Mouse (Mus musculus): ENCODE data around the gene Shc3. TPM values are rescaled to one million over a fixed set of nuclear protein-coding genes. Genes with fewer than 3 reads are reported as not detected.

Gene Shc3
- total and polyA plus RNA-seq, 3 experiments, result 0.80 to 2.1 (median 0.91) TPM

GRCm38 (mm10) chr13:51602764-51603163 is 33.5 kb upstream of the Shc3 start:
- intact Hi-C loops (cut with DNase I), result no loop called here
- H3K4me3 ChIP-seq, result no peak overlapping the region
- no peak for TF ChIP-seq EP300 (IDR thresholded peaks at IDR 0.05; ENCODE audit: insufficient read depth, low read depth, low read length)
- TF ChIP-seq CTCF (IDR thresholded peaks at IDR 0.05), result no peak
- TF ChIP-seq POLR2A (IDR thresholded peaks at IDR 0.05; ENCODE audit: insufficient read depth, low read depth, low read length), result no peak

GRCm38 (mm10) chr13:51600169-51600568 is 30.9 kb upstream of the Shc3 start:
- DNase-seq, result no peak
- Histone ChIP-seq H3K27ac (no peak overlapping the region), H3K4me3 (no peak overlapping the region), H3K9ac (ENCODE audit: low read depth, low read length) (no peak overlapping the region), H3K27me3 (ENCODE audit: control insufficient read depth, insufficient read depth, low read length) (no peaks in the 10 kb centered on the region), H3K4me1 (ENCODE audit: control insufficient read depth, insufficient read depth, low read length) (no peaks in the 10 kb centered on the region), H3K79me2 (replicated peaks; ENCODE audit: control insufficient read depth, insufficient read depth, low read length) (no peaks in the 10 kb centered on the region), H3K36me3 (ENCODE audit: control insufficient read depth, insufficient read depth, low read length) (no peaks in the 10 kb centered on the region)
- 84% methylated on average over 8 of the region's 8 CpGs for WGBS
- intact Hi-C loops (cut with DNase I), result no loop called here
- TF ChIP-seq EP300 (IDR thresholded peaks at IDR 0.05; ENCODE audit: insufficient read depth, low read depth, low read length), result no peak
- no peak for TF ChIP-seq CTCF (IDR thresholded peaks at IDR 0.05)
- no peak for TF ChIP-seq POLR2A (IDR thresholded peaks at IDR 0.05; ENCODE audit: insufficient read depth, low read depth, low read length)

More at GRCm38 (mm10) chr13:51602764-51603163, 33.5 kb upstream of the Shc3 start:
- no peaks in the 10 kb centered on the region for H3K27me3 ChIP-seq (ENCODE audit: control insufficient read depth, insufficient read depth, low read length)
- WGBS, result 67% methylated on average over 8 of the region's 8 CpGs
- no peaks in the 10 kb centered on the region for H3K36me3 ChIP-seq (ENCODE audit: control insufficient read depth, insufficient read depth, low read length)
- H3K27ac ChIP-seq, result no peak overlapping the region
- DNase-seq, result no peak
- H3K4me1 ChIP-seq (ENCODE audit: control insufficient read depth, insufficient read depth, low read length), result no peaks in the 10 kb centered on the region
- no peak overlapping the region for H3K9ac ChIP-seq (ENCODE audit: low read depth, low read length)
- no peaks in the 10 kb centered on the region for H3K79me2 ChIP-seq (replicated peaks; ENCODE audit: control insufficient read depth, insufficient read depth, low read length)

DNA sequence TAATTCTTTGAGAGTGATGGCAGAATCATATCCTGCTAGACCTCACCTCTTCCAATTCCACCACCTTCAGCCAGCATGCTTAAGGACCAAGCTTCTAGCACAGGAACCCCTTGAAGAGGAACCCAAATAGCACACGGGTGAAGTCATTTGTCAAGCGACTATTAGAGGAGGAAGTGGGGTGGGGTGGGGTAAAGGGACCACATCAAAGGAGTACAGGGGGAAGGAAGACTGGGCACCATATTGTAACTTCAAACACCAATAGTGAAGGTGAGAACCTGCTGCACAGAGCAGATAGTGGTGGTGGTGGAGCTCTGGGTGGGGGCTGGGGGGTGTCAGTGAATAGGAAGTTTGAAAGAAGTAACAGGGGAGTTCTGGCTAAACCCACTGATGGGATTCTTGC is 28.8 kb upstream of the Shc3 start:
- WGBS, result 54% methylated on average over 2 of the region's 2 CpGs
- Histone ChIP-seq H3K4me1 (ENCODE audit: control insufficient read depth, insufficient read depth, low read length) (no peaks in the 10 kb centered on the region), H3K9ac (ENCODE audit: low read depth, low read length) (no peak overlapping the region), H3K4me3 (no peak overlapping the region), H3K79me2 (replicated peaks; ENCODE audit: control insufficient read depth, insufficient read depth, low read length) (no peaks in the 10 kb centered on the region), H3K27me3 (ENCODE audit: control insufficient read depth, insufficient read depth, low read length) (no peaks in the 10 kb centered on the region; the same call in 1 of the 2 replicates), H3K36me3 (ENCODE audit: control insufficient read depth, insufficient read depth, low read length) (no peaks in the 10 kb centered on the region), H3K27ac (no peak overlapping the region)
- no peak for TF ChIP-seq CTCF (IDR thresholded peaks at IDR 0.05)
- no peak for TF ChIP-seq POLR2A (IDR thresholded peaks at IDR 0.05; ENCODE audit: insufficient read depth, low read depth, low read length)
- TF ChIP-seq EP300 (IDR thresholded peaks at IDR 0.05; ENCODE audit: insufficient read depth, low read depth, low read length), result no peak
- intact Hi-C loops (cut with DNase I), result loop anchor here (1.0 kb wide), 1 partner anchor 23 kb away; no protein-coding TSS in a partner anchor
- DNase-seq, result no peak

DNA sequence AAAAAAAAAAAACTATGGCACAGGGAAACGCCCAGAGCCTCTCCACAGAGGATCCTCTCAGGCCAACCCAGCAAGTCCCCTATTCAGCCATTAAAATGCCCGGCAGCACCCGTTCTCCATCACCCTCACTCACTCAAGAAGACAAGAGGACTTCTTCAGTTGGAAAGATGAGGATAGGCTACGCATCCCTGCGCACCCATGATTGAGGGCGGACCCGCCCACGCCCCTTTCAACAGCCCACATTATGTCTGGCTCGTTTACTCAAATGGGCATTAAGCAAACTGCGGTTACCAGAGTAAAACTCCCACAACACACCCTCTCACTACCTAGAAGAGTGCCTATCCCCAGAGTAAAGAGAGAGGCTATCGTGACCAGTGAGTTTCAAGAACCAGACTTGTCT is 26.2 kb upstream of the Shc3 start:
- no peak for TF ChIP-seq EP300 (IDR thresholded peaks at IDR 0.05; ENCODE audit: insufficient read depth, low read depth, low read length)
- no peak for TF ChIP-seq POLR2A (IDR thresholded peaks at IDR 0.05; ENCODE audit: insufficient read depth, low read depth, low read length)
- no peak for TF ChIP-seq CTCF (IDR thresholded peaks at IDR 0.05)
- H3K79me2 ChIP-seq (replicated peaks; ENCODE audit: control insufficient read depth, insufficient read depth, low read length), result no peaks in the 10 kb centered on the region
- no peak overlapping the region for H3K4me3 ChIP-seq
- WGBS, result 53% methylated on average over 11 of the region's 11 CpGs
- DNase-seq, result no peak
- no peaks in the 10 kb centered on the region for H3K4me1 ChIP-seq (ENCODE audit: control insufficient read depth, insufficient read depth, low read length)
- no peaks in the 10 kb centered on the region; the same call in 1 of the 2 replicates for H3K27me3 ChIP-seq (ENCODE audit: control insufficient read depth, insufficient read depth, low read length)
- no peaks in the 10 kb centered on the region for H3K36me3 ChIP-seq (ENCODE audit: control insufficient read depth, insufficient read depth, low read length)
- H3K9ac ChIP-seq (ENCODE audit: low read depth, low read length), result no peak overlapping the region
- intact Hi-C loops (cut with DNase I), result no loop called here
- H3K27ac ChIP-seq, result no peak overlapping the region

GRCm38 (mm10) chr13:51594656-51595311 is 25.6 kb upstream of the Shc3 start:
- TF ChIP-seq EP300 (IDR thresholded peaks at IDR 0.05; ENCODE audit: insufficient read depth, low read depth, low read length) (no peak), POLR2A (IDR thresholded peaks at IDR 0.05; ENCODE audit: insufficient read depth, low read depth, low read length) (no peak)
- peak in 1 of 2 experiments; percentile 4 for DNase-seq
- 2% methylated on average over 36 of the region's 36 CpGs for WGBS
- intact Hi-C loops (cut with DNase I), result no loop called here
- peak overlapping the region; percentile 28; the same call in 1 of the 2 replicates for H3K9ac ChIP-seq (ENCODE audit: low read depth, low read length)
- H3K4me1 ChIP-seq (ENCODE audit: control insufficient read depth, insufficient read depth, low read length), result no peaks in the 10 kb centered on the region
- H3K4me3 ChIP-seq, result peak overlapping the region; percentile 26; the same call in 1 of the 2 replicates
- no peaks in the 10 kb centered on the region; the same call in 1 of the 2 replicates for H3K27me3 ChIP-seq (ENCODE audit: control insufficient read depth, insufficient read depth, low read length)
- no peak overlapping the region for H3K27ac ChIP-seq
- no peaks in the 10 kb centered on the region for H3K79me2 ChIP-seq (replicated peaks; ENCODE audit: control insufficient read depth, insufficient read depth, low read length)
- no peaks in the 10 kb centered on the region for H3K36me3 ChIP-seq (ENCODE audit: control insufficient read depth, insufficient read depth, low read length)

GRCm38 (mm10) chr13:51588005-51588404 is 18.8 kb upstream of the Shc3 start:
- intact Hi-C loops (cut with DNase I), result no loop called here
- WGBS, result 27% methylated on average over 4 of the region's 4 CpGs

More at GRCm38 (mm10) chr13:51588005-51588404, 18.8 kb upstream of the Shc3 start:
- H3K4me1 ChIP-seq (ENCODE audit: control insufficient read depth, insufficient read depth, low read length), result no peaks in the 10 kb centered on the region
- no peak for DNase-seq
- TF ChIP-seq POLR2A (IDR thresholded peaks at IDR 0.05; ENCODE audit: insufficient read depth, low read depth, low read length) (no peak), CTCF (IDR thresholded peaks at IDR 0.05) (no peak), EP300 (IDR thresholded peaks at IDR 0.05; ENCODE audit: insufficient read depth, low read depth, low read length) (no peak)
- no peak overlapping the region for H3K4me3 ChIP-seq
- no peaks in the 10 kb centered on the region for H3K36me3 ChIP-seq (ENCODE audit: control insufficient read depth, insufficient read depth, low read length)
- H3K27ac ChIP-seq, result no peak overlapping the region
- H3K27me3 ChIP-seq (ENCODE audit: control insufficient read depth, insufficient read depth, low read length), result no peaks in the 10 kb centered on the region
- H3K9ac ChIP-seq (ENCODE audit: low read depth, low read length), result no peak overlapping the region
- H3K79me2 ChIP-seq (replicated peaks; ENCODE audit: control insufficient read depth, insufficient read depth, low read length), result no peaks in the 10 kb centered on the region
